Mouse (Mus musculus): Measurements from ENCODE around the gene Il4.

Il4 gene

DNA sequence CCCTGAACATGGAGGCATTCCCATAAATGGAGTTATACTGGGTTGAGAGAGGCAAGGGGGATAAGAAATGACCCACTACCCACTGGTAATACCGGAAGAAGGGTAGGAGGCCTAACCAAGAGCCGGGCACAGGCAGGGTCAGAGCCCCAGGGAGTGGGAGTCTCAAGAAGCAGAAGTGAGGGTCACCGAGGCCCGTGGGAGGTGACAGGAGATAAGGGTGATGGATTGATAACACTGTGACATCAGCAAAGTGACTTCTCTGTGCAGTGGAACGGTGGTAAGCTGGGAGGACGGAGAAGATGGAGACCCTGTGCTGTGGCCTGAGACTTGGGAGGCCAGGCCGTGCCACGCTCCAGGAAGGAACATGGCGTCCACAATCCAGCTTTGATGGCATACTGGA lies 5.1 kb upstream of the Il4 start:
- DNase-seq: no peak

DNA sequence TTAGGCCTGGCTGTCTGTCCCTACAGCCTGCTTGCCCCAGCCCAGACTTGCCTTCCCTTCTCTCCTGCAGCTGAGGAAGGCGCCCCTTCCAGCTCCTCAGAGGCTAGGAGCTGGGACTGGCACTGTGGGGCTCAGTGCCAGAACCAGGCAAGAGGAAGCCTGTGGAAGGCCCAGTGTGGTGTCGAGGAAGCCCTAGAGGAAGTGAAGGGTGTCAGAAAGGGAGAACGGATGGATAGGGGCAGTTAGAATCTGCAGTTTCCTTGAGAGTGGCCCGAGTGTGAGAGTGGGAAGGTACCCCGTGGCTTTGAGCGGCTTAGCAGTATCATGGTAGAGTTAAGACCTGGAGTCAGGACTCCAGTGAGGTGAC lies 4.0 kb upstream of the Il4 start:
- no peak for DNase-seq

DNA sequence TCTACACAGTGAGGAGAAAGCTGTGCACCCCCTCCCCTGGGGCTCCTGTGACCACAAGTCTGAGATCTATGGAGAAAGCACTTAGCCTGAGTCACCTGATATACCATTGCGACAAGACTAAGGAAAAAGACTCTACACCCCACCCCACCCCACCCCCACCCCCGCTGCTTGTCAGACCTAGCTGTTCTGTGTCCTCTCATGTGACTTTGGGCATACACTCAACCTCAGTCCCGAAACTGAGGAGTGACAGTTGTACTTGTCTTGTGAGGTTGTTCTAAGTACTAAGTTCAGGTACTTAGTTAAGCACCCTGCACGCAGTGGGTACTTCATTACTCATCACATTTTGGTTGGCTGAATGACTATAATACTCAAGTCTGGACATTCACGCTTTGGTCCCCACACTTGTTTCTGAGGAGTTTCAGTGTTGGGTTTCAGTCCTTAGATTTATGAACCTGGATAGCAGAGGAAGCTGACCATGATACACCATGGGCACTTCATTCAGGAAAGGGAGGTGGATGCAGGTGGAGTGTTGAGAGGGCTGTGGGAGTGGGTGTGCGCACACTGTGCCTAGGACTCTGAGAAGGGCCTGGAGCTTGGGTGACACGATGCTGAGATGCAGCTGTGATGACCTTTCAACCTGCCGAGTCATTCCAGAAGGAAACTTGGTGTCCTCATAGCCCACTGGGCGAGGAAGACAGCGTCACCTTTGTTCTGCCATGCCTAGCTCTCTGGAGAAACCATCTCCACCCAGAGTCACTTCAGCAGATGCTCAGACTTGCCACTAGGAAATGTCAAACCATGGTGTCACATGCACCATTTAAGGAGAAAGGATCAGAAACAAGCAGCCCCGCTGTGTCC lies 3.3 kb upstream of the Il4 start:
- DNase-seq: no peak

DNA sequence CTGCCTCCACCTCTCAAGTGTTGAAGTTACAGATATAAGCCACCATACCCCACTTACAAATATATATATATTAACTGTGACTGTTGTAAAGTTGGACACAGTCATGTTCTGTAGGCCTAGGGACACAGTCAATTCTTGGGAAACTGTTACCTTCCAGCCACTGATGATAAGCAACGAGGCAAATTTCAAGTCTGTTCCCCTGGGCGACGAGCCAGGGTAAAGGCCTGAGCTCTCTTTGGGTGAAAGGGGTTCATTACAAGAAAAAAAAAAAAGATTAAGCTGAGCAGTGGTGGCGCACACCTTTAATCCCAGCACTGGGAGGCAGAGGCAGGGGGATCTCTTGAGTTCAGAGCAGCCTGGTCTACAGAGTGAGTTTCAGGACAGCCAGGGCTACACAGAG lies 1.6 kb upstream of the Il4 start:
- DNase-seq: no peak

DNA sequence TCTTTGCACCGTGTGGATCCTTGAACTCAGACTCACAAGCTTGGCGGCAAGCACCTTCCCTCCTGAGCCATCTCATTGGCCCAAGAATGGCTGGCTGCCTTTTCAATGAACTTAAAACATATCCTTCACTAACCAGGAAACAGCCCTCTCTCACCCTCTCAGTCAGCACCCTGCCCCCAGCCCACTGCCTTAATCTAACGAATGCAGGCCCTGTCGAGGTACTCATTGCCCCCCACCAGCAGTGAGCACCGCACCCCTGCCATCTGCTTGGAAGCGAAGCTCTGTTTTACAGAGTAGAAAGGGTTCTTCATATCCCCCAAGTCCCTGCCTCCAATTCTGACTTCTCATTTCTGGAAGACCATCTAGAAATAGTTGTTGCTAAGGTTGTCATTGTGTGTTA lies 959 bp upstream of the Il4 start:
- DNase-seq: no peak

DNA sequence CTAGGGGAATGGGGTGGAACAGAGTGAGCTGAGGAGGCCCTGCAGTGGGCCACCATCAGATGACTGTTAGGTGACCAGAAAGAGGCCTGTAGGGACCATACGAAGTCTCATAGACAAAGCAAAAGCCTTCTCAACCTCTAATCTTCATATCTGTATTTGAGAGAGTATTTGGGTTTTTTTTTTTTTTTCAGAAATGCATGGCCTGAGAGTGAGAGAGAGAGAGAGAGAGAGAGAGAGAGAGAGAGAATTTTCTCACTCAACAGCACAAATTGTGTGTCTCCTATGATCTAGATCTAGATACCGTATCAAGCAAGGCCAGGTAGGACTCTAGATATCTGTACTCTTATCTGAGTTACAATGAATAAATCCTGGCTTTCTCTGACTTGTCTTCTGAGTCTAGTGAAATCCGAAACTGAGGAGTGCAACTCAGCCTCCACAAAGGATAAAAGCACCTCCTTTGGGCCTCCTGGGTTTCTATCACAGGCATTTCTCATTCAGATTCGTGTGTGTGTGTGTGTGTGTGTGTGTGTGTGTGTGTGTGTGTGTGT lies 833 bp downstream of the Il4 start:
- no peak for DNase-seq

DNA sequence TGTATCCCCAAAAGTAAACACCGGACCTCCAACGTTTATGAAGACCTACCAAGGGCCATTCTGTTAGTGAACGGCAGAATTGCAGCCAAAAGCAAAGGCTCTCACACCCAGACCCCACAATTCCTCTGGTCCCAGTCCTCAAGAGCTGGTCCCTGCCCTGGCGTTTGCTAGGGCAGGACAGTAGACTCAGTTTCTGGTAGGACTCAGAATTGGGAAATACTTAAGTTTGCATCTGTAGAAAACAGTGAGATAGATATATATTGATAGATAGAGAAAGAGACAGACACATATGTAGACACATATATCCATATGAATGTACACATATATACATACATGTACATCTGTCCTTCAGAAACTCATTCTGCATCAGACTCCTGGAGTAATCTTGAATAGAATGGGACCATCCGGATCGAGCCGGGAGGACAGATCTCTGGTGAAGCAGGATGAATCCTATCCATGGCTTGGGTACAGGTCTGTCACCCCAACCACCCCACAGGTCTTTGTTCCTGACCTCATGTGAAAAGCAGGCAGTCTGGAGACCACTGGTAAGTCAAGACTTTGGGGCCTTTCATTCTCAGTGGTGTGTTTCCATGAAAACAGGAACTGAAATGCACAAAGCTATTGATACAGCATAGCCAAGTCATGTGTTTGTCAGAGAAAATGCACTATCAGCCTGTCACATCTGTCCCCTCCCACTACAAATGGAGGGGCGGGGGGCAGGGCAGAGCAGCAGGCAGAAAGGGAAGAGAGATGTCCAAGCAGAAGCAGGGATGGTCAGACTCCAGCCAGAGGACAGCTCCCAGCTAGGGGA lies 1.5 kb downstream of the Il4 start:
- no peak for DNase-seq

DNA sequence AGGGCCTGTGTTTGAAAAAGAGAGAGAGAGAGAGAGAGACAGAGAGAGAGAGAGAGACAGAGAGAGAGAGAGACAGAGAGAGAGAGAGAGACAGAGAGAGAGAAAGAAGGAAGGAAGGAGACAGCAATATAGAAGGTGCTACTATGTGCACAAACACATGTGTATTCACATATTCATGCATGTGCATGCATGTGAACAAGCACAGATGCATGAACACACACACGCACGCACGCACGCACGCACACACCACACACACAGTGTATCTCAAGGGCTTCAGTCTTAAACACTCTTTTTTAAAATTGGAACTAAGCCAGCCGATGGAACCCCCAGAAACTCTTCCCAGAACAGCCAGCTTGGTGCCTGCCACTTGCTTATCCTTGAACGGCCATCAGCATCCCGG lies 2.9 kb downstream of the Il4 start:
- no peak for DNase-seq

DNA sequence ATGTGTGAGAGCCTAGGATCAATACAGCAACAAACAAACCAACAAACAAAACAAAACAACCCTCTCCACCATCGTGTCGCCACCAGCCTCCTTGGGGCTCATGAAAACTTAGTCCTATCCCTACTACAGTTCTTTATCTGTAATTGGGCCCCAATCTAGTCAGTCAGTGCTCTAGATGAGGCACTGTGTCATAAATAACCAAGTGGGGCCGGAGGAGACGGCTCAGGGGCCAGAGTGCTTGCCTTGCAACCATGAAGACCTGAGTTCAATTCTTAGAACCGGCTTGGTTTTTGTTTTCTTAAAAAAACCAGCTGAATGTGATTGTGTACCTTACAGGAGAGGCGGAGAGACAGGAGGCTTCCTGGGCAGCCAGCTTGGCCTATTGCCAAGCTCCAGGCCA lies 3.3 kb downstream of the Il4 start:
- no peak for DNase-seq

DNA sequence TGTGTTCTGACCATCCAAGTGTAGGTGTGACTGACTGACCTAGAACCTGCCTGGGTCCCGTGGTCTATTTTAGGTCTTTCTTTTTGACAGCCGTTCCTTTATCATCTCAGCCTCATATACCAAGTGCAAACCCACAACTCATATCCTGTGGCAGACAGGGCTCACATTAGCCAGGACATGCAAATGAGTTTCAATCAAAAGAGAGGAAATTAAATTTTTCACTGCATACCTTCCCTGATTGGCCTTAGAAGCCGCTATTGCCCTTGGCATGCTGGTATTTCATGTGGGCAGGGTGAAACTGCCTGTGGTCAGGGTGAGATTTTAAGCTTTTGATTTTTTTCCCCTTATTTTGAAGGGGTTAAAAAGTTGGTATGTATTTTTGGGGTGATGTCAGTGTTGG lies 8.8 kb downstream of the Il4 start:
- DNase-seq: no peak

DNA sequence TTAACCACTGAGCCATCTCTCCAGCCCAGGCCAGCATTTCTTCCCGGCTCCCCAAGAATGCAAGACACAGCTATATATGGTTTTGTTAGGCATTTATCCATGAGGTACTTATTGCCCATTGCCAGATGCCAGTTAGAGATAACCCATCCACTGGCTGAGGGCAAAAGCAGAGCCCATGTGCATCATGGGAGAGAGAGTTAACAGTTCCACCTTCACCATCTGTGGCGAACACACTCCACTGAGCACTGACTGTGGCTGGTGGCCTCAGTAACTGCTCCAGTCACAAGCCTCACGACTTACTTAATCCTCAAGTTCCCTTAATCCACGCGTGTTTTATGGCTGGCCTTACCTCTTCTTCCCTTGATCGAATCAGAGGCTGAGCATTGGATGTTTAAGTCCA lies 9.2 kb downstream of the Il4 start:
- DNase-seq: no peak

DNA sequence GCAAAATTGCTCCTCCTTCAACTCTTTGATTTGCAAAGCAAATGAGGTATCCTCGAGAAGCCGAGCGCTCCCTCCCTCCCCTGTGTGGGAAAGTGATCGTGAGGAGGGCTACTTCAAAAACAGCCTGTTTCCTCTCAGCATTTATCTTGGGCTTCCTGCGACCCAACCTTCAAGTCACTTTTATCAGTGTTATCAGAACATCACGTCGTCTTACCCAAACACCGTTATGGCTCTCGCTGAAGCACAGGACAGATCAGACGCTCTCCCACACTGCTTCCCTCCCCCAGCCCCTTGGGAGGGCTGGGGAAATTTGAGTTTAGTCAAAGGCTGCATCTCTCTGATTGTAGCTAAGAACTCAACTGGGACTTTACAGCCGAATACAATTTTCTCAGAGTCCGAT lies 12.9 kb downstream of the Il4 start:
- DNase-seq: no peak

DNA sequence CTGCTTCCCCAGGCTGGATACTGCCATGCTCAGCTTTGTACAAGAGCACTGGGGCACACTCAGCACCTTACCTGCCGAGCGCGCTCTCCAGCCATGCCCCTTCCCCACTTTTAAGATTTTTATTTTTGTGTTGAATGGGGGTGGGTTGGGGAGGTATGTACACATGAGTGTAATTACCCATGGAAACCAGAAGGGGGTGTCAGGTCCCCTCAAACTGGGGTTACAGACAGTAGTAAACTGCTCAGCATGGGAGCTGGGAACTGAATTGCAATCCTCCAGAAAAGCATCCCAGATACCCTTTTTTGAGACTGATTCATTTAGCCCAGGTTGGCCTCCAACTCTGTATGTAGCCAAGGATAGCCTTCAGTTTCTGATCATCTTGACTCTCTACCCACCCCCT lies 13.5 kb downstream of the Il4 start:
- no peak for DNase-seq

DNA sequence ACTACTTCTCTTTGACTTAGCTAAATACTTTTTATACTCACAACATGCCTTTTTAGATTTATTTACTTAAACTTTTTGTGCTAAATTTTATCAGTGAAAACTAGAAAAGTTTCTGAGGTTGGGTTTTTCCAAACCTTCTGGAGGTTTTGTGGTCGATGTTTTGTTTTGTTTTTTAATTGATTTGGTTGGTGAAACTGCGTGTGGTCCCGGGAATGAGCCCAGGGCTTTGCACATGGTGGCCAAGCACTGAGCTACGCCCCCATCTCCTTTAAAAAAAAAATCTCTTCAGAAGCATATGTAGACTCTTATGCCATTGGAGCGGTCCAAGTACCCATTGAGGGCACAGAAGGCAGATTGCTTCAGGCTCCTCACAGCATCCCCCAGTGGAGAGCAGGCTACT lies 27.4 kb downstream of the Il4 start:
- DNase-seq: no peak

DNA sequence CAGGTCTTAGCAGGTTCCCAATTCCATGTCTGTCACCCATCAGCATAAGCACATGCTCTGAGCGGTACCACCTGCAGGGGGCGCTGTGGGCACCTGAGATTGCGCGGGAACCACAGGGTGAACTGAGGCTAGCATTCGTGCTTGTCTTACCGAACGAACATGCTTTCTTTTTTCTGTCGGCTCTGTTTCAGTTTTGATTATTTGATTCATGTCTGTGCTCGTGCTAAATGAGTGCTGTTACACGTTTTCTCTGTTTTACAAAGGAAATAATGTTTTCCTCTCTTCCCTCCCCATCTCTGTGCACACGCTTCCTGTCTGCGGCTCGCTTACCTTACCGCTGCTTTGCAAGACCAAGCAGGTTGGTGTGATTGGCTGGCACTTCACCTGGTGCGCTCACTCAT lies 28.1 kb downstream of the Il4 start:
- DNase-seq: peak; percentile 83 to 84

DNA sequence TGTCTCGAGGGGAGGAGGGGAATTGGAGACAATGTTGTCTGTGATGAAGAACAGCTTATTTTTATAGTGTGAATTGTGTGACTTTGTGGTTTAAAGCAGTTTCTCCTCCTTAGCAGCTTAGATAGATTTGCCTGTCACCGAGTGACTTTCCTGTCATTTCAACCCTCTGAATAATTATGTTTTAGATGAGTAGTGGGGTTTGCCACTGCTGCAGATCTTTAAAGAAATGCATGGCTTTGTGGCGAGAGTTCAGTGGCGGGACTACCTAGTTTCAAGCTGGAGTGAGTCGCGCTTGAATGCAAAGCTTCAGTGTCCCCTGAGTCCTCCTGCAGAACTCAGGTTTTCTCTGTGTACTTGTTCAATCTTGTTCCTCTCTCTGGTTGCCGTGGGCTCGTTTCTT lies 30.2 kb downstream of the Il4 start:
- DNase-seq: no peak

DNA sequence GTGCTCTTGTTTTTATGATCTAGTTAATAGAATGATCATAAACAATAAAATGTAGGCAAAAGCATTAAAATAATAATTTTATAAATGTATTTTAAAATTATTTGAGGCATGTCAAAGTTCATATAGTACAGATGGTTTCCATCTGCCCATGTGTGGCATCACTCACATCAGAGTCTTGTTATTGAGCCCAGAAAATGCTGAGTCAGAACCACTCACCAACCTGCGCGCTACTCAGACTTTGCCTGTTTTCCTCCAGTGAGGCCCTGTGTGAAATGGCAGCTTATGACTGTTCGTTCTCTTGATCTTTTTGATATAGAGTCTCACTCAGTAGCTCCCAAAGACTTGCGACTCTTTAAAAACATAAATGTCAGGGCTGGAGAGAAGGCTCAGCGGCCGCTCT lies 33.0 kb downstream of the Il4 start:
- no peak for DNase-seq

DNA sequence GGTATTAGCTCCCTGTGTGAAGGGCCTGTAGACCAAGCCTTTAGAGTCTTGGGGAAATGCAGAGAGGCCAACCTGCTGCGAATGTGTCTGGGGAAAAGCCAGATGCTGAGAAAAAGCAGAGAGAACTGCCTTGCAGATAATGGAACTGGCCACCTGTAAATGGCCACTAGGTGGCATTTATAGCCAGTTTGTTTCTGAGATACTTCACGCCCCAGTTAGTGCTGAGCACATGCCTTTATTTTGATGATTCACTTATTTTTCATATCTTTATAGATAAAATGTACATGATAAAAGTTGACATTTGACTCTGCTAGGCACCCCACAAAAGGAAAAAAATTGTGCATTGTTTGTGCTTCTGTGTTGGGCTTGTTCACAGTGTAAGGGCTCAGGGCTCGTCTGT lies 33.6 kb downstream of the Il4 start:
- DNase-seq: peak; percentile 7 to 21

DNA sequence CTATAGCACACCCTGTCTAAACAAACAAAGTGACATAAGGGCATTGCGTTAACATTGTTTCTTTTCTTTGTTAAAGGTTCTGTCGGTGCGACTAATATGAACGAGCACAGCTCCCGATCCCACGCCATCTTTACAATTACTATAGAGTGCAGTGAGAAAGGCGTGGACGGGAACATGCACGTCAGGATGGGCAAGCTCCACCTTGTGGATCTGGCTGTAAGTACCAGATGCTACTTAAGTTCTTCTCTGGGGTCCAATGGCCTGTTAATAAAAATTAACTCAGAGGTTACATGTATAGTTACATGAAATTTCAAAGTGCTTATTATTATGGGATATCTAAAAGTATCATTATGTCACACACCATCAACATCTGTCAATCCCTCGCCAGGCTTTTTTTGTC lies 35.3 kb downstream of the Il4 start:
- DNase-seq: no peak

DNA sequence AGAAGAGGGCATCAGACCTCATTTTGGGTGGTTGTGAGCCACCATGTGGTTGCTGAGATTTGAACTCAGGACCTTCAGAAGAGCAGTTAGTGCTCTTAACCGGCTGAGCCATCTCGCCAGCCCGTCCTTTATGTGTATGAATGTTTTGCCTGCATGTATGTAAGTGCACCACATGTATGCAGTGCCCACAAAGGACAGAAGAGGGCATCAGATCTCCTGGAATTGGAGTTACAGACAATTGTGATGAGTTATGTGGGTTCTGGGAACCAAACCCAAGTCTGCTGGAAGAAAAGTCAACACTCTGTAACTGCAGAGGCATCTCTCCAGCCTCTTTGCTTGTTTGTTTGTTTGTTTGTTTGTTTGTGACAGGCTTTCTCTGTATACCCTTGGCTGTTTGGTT lies 37.9 kb downstream of the Il4 start:
- DNase-seq: no peak

DNA sequence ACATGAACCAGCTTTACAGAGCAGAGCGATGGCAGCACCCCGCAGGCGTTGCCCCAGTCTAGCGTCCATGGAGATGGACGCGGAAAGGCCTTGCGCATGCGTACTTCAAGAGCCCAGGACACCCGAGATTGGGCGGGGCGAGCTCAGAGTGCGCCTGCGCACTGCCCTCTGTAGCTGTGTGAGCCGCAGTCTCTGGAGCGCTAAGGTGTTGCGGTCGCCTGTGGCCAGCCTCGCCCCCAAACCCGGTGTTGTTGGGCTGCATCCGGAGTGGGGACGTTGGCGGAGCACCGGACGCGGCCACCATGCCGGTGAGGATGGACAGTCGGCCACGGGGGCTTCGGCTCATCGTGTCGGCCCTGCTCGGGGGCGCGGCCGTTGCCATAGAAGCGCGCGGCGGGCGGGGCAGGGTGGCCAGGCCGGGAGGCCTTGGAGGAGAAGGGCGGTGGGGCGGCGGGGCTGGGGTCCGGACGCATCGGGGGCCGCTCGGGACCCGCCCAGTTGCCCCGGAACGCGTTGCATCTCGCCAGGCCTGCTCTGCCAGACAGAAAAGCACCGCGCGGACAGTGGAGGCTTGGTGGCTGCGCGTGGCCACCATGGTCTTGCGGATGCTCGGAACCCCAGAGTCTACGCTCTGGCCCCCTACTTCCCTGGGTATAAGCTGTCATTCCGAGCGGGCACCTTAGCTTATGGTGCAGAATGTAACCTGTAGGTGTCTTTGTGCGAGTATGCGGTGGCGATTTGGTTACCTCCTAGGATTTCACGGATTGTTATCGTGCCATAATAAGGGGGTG lies 51.0 kb downstream of the Il4 start, which contains the start of gene Kif3a:
Gene Kif3a (plus strand): TSS at position 156 of the 791 bp plus-strand sequence.
- peak; percentile 92 to 93 for DNase-seq

DNA sequence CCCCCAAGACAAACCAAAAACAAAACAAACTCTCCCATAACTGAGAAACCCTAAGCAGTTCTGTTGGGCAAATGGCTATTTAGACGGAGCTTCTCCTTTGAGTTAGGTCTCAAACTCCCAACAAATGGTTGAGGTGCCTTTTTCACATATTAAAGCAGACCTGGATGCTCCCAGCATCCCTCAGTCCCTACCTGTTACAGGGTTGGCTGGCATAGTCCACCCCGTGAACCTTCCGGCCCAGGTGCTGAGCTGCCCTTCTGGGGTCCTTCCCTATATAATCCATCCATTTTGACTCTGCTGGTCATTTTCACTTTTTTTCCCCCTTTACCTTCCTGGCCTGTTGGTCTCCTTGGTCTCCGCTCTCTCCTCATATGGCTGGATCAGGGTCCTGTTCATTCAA lies 51.8 kb downstream of the Il4 start:
- no peak for DNase-seq

DNA sequence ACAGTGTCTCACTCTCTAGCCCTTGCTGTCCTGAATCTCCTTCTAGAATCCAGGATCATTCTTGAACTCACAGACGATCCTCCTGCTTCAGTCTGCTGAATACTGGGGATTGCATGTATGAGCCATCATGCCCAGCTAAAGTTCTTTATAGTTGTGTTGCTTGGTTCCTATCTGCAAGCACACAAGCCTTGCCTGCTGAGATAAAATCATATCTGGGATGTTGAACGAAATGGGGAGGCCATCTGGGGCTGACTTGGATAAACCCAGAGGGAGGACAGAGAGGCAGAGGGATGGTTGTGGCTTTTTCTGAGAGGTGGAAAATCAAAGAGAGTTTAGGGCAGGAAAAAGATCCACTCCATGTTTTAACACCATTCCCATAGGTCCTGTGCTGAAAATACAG lies 56.5 kb downstream of the Il4 start:
- DNase-seq: no peak

Data from B cell, adult 2 months (primary cell).